Mouse (Mus musculus): Measurements from ENCODE around the gene H13. TPM values are rescaled to one million over a fixed set of nuclear protein-coding genes. Genes with fewer than 3 reads are reported as not detected.

Gene H13
- polyA plus RNA-seq, 1 experiment = 136 TPM

GRCm38 (mm10) chr2:152726751-152727335 lies 57.6 kb downstream of the H13 start:
- peaks cover 1% of the 10 kb centered on the region for H3K79me3 ChIP-seq (ENCODE audit: low read depth)
- TF ChIP-seq USF1 (IDR thresholded peaks at IDR 0.05; ENCODE audit: low read depth) = peak; percentile 91
- TF ChIP-seq CEBPB (IDR thresholded peaks at IDR 0.05; ENCODE audit: low read depth) = peak; percentile 97
- TF ChIP-seq MYOD1 (IDR thresholded peaks at IDR 0.05; ENCODE audit: control insufficient read depth, insufficient read length, low read depth) = peak; percentile 68
- TF ChIP-seq CTCF (IDR thresholded peaks at IDR 0.05; ENCODE audit: control insufficient read depth, insufficient read depth, insufficient read length) = no peak
- no peak for TF ChIP-seq MAX (IDR thresholded peaks at IDR 0.05)
- H3ac ChIP-seq (ENCODE audit: control insufficient read depth, insufficient read length, low read depth) = peak overlapping the region; percentile 31
- no peaks in the 10 kb centered on the region for H3K36me3 ChIP-seq (ENCODE audit: control insufficient read depth, insufficient read depth)
- H3K79me2 ChIP-seq (ENCODE audit: control insufficient read depth, insufficient read depth) = peaks cover 22% of the 10 kb centered on the region
- no peaks in the 10 kb centered on the region for H3K27me3 ChIP-seq (ENCODE audit: control insufficient read depth, insufficient read depth, insufficient read length)
- peak overlapping the region; percentile 15 for H3K4me3 ChIP-seq (ENCODE audit: insufficient read depth, poor library complexity, severe bottlenecking)

- Histone ChIP-seq H3ac (ENCODE audit: control insufficient read depth, insufficient read length, low read depth) (peak overlapping the region; percentile 50), H3K4me3 (ENCODE audit: insufficient read depth, poor library complexity, severe bottlenecking) (peak overlapping the region; percentile 15), H3K27me3 (ENCODE audit: control insufficient read depth, insufficient read depth, insufficient read length) (no peaks in the 10 kb centered on the region), H3K79me2 (ENCODE audit: control insufficient read depth, insufficient read depth) (peaks cover 22% of the 10 kb centered on the region), H3K79me3 (ENCODE audit: low read depth) (peaks cover 3% of the 10 kb centered on the region), H3K36me3 (ENCODE audit: control insufficient read depth, insufficient read depth) (no peaks in the 10 kb centered on the region)
- TF ChIP-seq USF1 (IDR thresholded peaks at IDR 0.05; ENCODE audit: low read depth) (no peak), MYOG (IDR thresholded peaks at IDR 0.05; ENCODE audit: control insufficient read depth, extremely low read depth, insufficient read length) (no peak), CEBPB (IDR thresholded peaks at IDR 0.05; ENCODE audit: low read depth) (no peak), MAX (IDR thresholded peaks at IDR 0.05) (no peak), CTCF (IDR thresholded peaks at IDR 0.05; ENCODE audit: control insufficient read depth, insufficient read depth, insufficient read length) (no peak), MYOD1 (IDR thresholded peaks at IDR 0.05; ENCODE audit: control insufficient read depth, insufficient read length, low read depth) (no peak), FOSL1 (IDR thresholded peaks at IDR 0.05; ENCODE audit: insufficient read depth, low read length, poor library complexity, severe bottlenecking) (no peak)
These were observed 58.7 kb downstream of the H13 start for GRCm38 (mm10) chr2:152727795-152728510.

- TF ChIP-seq MYOD1 (IDR thresholded peaks at IDR 0.05; ENCODE audit: control insufficient read depth, insufficient read length, low read depth) (no peak), CTCF (IDR thresholded peaks at IDR 0.05; ENCODE audit: control insufficient read depth, insufficient read depth, insufficient read length) (no peak), MYOG (IDR thresholded peaks at IDR 0.05; ENCODE audit: control insufficient read depth, extremely low read depth, insufficient read length) (no peak), USF1 (IDR thresholded peaks at IDR 0.05; ENCODE audit: low read depth) (no peak), FOSL1 (IDR thresholded peaks at IDR 0.05; ENCODE audit: insufficient read depth, low read length, poor library complexity, severe bottlenecking) (no peak), CEBPB (IDR thresholded peaks at IDR 0.05; ENCODE audit: low read depth) (no peak), MAX (IDR thresholded peaks at IDR 0.05) (no peak)
- no peaks in the 10 kb centered on the region for H3K36me3 ChIP-seq (ENCODE audit: control insufficient read depth, insufficient read depth)
These were observed 59.3 kb downstream of the H13 start for GRCm38 (mm10) chr2:152728594-152728993.

GRCm38 (mm10) chr2:152729013-152729635 lies 59.9 kb downstream of the H13 start:
- TF ChIP-seq CEBPB (IDR thresholded peaks at IDR 0.05; ENCODE audit: low read depth) (no peak), MYOD1 (IDR thresholded peaks at IDR 0.05; ENCODE audit: control insufficient read depth, insufficient read length, low read depth) (no peak), USF1 (IDR thresholded peaks at IDR 0.05; ENCODE audit: low read depth) (no peak), MYOG (IDR thresholded peaks at IDR 0.05; ENCODE audit: control insufficient read depth, extremely low read depth, insufficient read length) (no peak), FOSL1 (IDR thresholded peaks at IDR 0.05; ENCODE audit: insufficient read depth, low read length, poor library complexity, severe bottlenecking) (no peak), MAX (IDR thresholded peaks at IDR 0.05) (no peak), CTCF (IDR thresholded peaks at IDR 0.05; ENCODE audit: control insufficient read depth, insufficient read depth, insufficient read length) (no peak)
- H3K79me2 ChIP-seq (ENCODE audit: control insufficient read depth, insufficient read depth) = peaks cover 22% of the 10 kb centered on the region
- no peak overlapping the region for H3ac ChIP-seq (ENCODE audit: control insufficient read depth, insufficient read length, low read depth)
- no peaks in the 10 kb centered on the region for H3K36me3 ChIP-seq (ENCODE audit: control insufficient read depth, insufficient read depth)
- H3K4me3 ChIP-seq (ENCODE audit: insufficient read depth, poor library complexity, severe bottlenecking) = no peak overlapping the region
- H3K79me3 ChIP-seq (ENCODE audit: low read depth) = peaks cover 3% of the 10 kb centered on the region
- H3K27me3 ChIP-seq (ENCODE audit: control insufficient read depth, insufficient read depth, insufficient read length) = no peaks in the 10 kb centered on the region

More at GRCm38 (mm10) chr2:152728594-152728993, 59.3 kb downstream of the H13 start:
- Histone ChIP-seq H3K4me3 (ENCODE audit: insufficient read depth, poor library complexity, severe bottlenecking) (no peak overlapping the region), H3K79me3 (ENCODE audit: low read depth) (peaks cover 3% of the 10 kb centered on the region), H3K27me3 (ENCODE audit: control insufficient read depth, insufficient read depth, insufficient read length) (no peaks in the 10 kb centered on the region), H3ac (ENCODE audit: control insufficient read depth, insufficient read length, low read depth) (peak overlapping the region; percentile 5), H3K79me2 (ENCODE audit: control insufficient read depth, insufficient read depth) (peaks cover 22% of the 10 kb centered on the region)

- no peak overlapping the region for H3K4me3 ChIP-seq (ENCODE audit: insufficient read depth, poor library complexity, severe bottlenecking)
These were observed 60.4 kb downstream of the H13 start for GRCm38 (mm10) chr2:152729636-152730020.

More at GRCm38 (mm10) chr2:152729636-152730020, 60.4 kb downstream of the H13 start:
- Histone ChIP-seq H3K79me3 (ENCODE audit: low read depth) (peaks cover 3% of the 10 kb centered on the region), H3K36me3 (ENCODE audit: control insufficient read depth, insufficient read depth) (no peaks in the 10 kb centered on the region), H3K79me2 (ENCODE audit: control insufficient read depth, insufficient read depth) (peaks cover 22% of the 10 kb centered on the region), H3ac (ENCODE audit: control insufficient read depth, insufficient read length, low read depth) (peak overlapping the region; percentile 19), H3K27me3 (ENCODE audit: control insufficient read depth, insufficient read depth, insufficient read length) (no peaks in the 10 kb centered on the region)
- peak; percentile 76 for TF ChIP-seq MYOD1 (IDR thresholded peaks at IDR 0.05; ENCODE audit: control insufficient read depth, insufficient read length, low read depth)
- TF ChIP-seq MAX (IDR thresholded peaks at IDR 0.05) = no peak
- TF ChIP-seq USF1 (IDR thresholded peaks at IDR 0.05; ENCODE audit: low read depth) = peak; percentile 93
- TF ChIP-seq MYOG (IDR thresholded peaks at IDR 0.05; ENCODE audit: control insufficient read depth, extremely low read depth, insufficient read length) = no peak
- TF ChIP-seq CTCF (IDR thresholded peaks at IDR 0.05; ENCODE audit: control insufficient read depth, insufficient read depth, insufficient read length) = no peak
- TF ChIP-seq FOSL1 (IDR thresholded peaks at IDR 0.05; ENCODE audit: insufficient read depth, low read length, poor library complexity, severe bottlenecking) = no peak
- no peak for TF ChIP-seq CEBPB (IDR thresholded peaks at IDR 0.05; ENCODE audit: low read depth)

Measured in C2C12 (cell line).